Mouse (Mus musculus): ENCODE measurements around the gene B230307C23Rik.
"Not testable (repeated sequence)": the region's sequence is repeated elsewhere in the genome, so short reads cannot be mapped to it uniquely, and the experiment has no call there.

The B230307C23Rik gene

GRCm38 (mm10) chr16:98022081-98022480 is 25.0 kb downstream of the B230307C23Rik start:
- DNase-seq (ENCODE audit: low spot score in 2 of 2) = no peak

GRCm38 (mm10) chr16:98022657-98023345 is 25.7 kb downstream of the B230307C23Rik start:
- no peak for DNase-seq (ENCODE audit: low spot score in 2 of 2)

DNA sequence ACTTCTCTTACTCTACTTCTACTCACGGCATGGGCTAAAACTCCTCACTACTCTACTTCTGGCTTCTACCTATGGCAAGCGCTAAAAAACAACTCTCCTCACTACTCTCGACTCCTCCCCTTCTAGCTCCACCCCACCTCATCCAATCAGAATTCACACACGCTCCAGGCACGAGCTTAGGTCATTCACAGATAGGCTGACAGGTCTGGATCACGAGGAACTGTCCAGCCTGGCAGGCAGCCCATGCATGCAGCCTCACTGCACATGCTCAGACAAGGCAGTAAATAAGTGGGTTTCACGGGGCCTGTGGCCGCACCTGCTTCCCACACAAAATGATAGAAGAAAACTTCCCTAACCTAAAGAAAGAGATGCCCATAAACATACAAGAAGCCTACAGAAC is 29.1 kb downstream of the B230307C23Rik start:
- not testable (repeated sequence) for DNase-seq (ENCODE audit: low spot score in 2 of 2)

DNA sequence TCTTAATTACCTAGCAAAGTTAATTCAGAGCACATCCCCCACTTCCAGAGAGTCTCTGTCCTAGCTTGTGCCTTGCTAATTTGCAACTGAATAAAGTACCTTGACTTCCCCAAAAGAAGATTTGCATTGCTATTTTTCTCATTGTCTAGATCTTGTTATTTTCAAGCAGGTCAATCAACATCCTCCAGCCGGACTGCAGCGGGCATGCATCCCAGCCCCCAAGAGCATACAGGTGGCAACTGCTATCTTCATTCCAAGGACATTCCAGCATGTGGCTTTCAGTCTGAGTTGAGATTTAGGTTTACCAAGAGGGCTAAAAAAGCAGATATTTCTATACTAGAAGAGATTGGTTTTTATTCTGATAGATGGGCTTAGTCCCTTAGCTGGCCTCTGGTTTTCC is 37.9 kb downstream of the B230307C23Rik start:
- not testable (repeated sequence) for DNase-seq (ENCODE audit: low spot score in 2 of 2)

DNA sequence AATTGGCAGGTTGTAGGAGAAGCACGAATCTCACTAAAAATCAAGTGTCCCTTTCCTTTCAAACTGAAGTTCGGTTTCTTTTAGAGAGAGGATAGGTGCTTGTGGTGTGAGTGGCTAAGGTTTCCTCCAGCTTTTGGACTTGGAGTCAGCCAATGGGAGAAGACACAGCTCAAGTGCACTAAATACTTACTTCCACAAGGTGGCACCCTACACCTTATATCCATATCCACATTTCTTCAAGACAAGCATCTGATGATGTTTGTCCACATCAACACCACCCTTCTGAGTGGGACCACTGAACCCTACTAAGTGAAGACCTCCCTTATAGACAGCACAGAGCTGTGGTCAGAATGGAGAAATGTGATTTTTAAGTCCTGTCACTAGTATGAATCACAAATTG is 44.6 kb downstream of the B230307C23Rik start:
- DNase-seq (ENCODE audit: low spot score in 2 of 2) = peak; percentile 11 to 26

DNA sequence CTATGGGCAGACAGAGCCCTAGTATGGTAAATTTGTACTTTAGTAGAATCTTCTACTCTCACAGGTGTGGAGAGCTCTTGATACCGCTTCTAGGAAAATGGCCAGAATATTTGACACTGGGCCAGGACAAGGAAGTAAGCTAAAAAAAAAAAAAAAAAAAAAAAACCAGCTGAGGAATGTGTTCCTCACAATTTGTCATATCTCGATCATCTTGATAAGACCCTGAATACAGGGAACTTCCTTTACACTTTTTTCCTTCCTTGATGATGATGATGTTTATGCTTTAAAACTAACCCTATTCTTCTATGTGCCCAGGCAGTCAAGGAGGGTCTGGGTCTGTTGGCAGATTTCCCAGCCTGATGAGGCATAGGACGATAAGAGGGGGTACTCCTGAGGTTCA is 82.3 kb downstream of the B230307C23Rik start:
- not testable (repeated sequence) for DNase-seq (ENCODE audit: low spot score in 2 of 2)

DNA sequence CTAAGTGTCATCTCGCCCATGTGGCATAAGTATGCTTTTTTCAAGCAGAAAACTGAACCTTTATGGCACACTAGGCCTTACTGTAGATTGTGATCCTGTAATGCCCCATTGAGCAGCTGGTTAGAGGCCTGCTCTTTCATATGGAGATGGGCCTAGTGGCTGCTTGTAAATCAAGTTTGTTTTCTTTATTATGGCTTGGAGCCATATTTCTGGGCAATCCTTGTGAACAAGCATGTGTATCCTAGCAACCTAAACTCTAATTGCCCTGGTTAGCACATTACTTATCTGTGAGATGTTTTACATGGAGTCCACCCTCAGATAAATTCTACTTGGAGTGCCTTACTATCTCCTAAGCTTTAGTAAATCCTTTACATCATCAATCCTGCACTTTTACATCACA is 84.0 kb downstream of the B230307C23Rik start:
- not testable (repeated sequence) for DNase-seq (ENCODE audit: low spot score in 2 of 2)
